Mouse (Mus musculus): ENCODE measurements at regions not wholly inside any gene's neighbourhood (a gene's known extent, or its start where the extent isn't known, plus 50 kb on each side); places are given as distances from the start of the nearest gene placed in this dataset.

GRCm38 (mm10) chrX:11560550-11561276 is 233.1 kb downstream of the H2al1j start:
- in situ Hi-C loops (cut with MboI; ENCODE audit: unreplicated experiment in 2 of 2): no loop called here

GRCm38 (mm10) chrX:11565888-11566287 is 238.3 kb downstream of the H2al1j start:
- in situ Hi-C loops (cut with MboI; ENCODE audit: unreplicated experiment in 2 of 2): no loop called here

DNA sequence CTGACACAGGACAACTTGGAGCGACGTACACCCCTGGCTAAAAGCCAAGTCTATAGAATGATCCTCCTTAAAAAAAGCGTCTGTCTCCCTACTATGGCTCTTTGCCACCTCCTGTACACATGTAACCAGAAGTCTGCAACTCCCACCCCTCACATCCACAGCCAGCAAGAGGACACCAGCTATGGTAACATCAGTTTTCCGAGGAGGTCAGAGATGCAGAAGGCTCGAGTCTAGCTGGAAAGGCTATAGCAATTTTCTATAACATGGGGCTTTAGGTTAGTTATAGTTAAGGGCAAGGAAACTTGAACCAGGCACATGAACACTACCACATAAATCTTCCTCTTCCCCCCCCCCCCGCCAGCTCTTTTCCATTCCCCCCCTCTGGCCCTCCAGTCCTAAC is 240.2 kb downstream of the H2al1j start:
- in situ Hi-C loops (cut with MboI; ENCODE audit: unreplicated experiment in 2 of 2): no loop called here

GRCm38 (mm10) chrX:11568262-11568661 is 240.6 kb downstream of the H2al1j start:
- in situ Hi-C loops (cut with MboI; ENCODE audit: unreplicated experiment in 2 of 2): no loop called here

DNA sequence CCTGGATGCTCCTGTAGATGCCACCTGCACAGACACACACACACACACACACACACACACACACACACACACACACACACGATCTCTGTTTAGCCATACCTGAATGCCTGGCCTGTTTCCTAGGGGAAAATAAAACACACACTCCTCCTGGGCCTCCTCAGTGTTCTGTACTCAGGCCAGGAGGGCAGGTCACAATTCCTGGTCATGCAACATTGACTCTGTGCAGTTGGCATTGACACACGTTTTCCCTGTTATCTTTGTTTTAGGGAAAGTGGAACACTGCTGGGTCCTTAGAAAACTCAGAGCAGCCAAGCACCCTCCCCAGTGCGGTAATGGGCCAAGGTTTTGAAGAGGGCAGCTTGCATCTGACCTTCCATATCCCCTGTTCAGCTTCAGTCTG is 246.7 kb downstream of the H2al1j start:
- in situ Hi-C loops (cut with MboI; ENCODE audit: unreplicated experiment in 2 of 2): no loop called here

GRCm38 (mm10) chrX:11575571-11575970 is 247.9 kb downstream of the H2al1j start:
- in situ Hi-C loops (cut with MboI; ENCODE audit: unreplicated experiment in 2 of 2): no loop called here

GRCm38 (mm10) chrX:11576287-11576686 is 248.7 kb downstream of the H2al1j start:
- in situ Hi-C loops (cut with MboI; ENCODE audit: unreplicated experiment in 2 of 2): no loop called here

- in situ Hi-C loops (cut with MboI; ENCODE audit: unreplicated experiment in 2 of 2): no loop called here
Measured at GRCm38 (mm10) chrX:11577294-11577693, 249.7 kb downstream of the H2al1j start.

- in situ Hi-C loops (cut with MboI; ENCODE audit: unreplicated experiment in 2 of 2): no loop called here
Measured at GRCm38 (mm10) chrX:11585353-11585752, 257.7 kb downstream of the H2al1j start.

GRCm38 (mm10) chrX:11591391-11592187 is 264.0 kb downstream of the H2al1j start:
- in situ Hi-C loops (cut with MboI; ENCODE audit: unreplicated experiment in 2 of 2): no loop called here

- in situ Hi-C loops (cut with MboI; ENCODE audit: unreplicated experiment in 2 of 2): no loop called here
Measured at GRCm38 (mm10) chrX:11594542-11594941, 266.9 kb downstream of the H2al1j start.

- in situ Hi-C loops (cut with MboI; ENCODE audit: unreplicated experiment in 2 of 2): no loop called here
Measured at GRCm38 (mm10) chrX:11597548-11597947, 269.9 kb downstream of the H2al1j start.

- in situ Hi-C loops (cut with MboI; ENCODE audit: unreplicated experiment in 2 of 2): loop anchor here in 1 of 2 experiments (25.0 kb wide), 1 partner anchor 898 kb away; no protein-coding TSS in a partner anchor
Measured at GRCm38 (mm10) chrX:11614237-11614636, 286.6 kb downstream of the H2al1j start.

GRCm38 (mm10) chrX:11621045-11621763 is 293.6 kb downstream of the H2al1j start:
- in situ Hi-C loops (cut with MboI; ENCODE audit: unreplicated experiment in 2 of 2): loop anchor here (10.0 to 25.0 kb wide), 2 partner anchors 724 to 891 kb away; no protein-coding TSS in a partner anchor

GRCm38 (mm10) chrX:11626274-11626878 is 298.8 kb downstream of the H2al1j start:
- in situ Hi-C loops (cut with MboI; ENCODE audit: unreplicated experiment in 2 of 2): loop anchor here (10.0 to 25.0 kb wide), 4 partner anchors 461 to 914 kb away; partner anchors contain the start of gene Mid1ip1 (in 1 of the 2)

DNA sequence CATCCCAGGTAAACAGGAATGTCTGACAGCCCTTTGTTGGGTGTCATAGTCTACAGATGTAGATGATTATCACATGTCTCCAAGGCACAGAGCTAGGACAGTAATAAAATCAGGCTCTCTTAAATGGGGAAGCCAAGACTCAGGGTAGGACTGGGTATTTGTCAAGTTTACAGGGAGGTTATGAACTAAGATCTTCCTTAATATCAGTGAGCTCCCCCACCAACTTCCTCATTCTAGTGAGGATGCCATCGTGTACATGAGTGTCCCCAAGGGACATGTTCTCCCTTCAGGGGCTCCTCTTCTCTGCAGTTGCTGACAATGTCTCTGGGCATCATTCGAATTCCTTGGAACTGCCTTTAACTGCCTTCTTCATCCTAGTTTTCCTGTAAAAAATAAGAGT is 301.7 kb downstream of the H2al1j start:
- in situ Hi-C loops (cut with MboI; ENCODE audit: unreplicated experiment in 2 of 2): loop anchor here (10.0 to 25.0 kb wide), 4 partner anchors 458 to 917 kb away; partner anchors contain the start of gene Mid1ip1 (in 1 of the 2)

- in situ Hi-C loops (cut with MboI; ENCODE audit: unreplicated experiment in 2 of 2): loop anchor here (5.0 to 25.0 kb wide), 8 partner anchors 175 to 918 kb away; partner anchors contain the start of gene Mid1ip1 (in 1 of the 2)
Measured at GRCm38 (mm10) chrX:11629906-11630305, 302.3 kb downstream of the H2al1j start.

GRCm38 (mm10) chrX:11631186-11631913 is 303.7 kb downstream of the H2al1j start:
- in situ Hi-C loops (cut with MboI; ENCODE audit: unreplicated experiment in 2 of 2): loop anchor here (5.0 to 25.0 kb wide), 7 partner anchors 173 to 919 kb away; partner anchors contain the start of gene Mid1ip1 (in 1 of the 2)

DNA sequence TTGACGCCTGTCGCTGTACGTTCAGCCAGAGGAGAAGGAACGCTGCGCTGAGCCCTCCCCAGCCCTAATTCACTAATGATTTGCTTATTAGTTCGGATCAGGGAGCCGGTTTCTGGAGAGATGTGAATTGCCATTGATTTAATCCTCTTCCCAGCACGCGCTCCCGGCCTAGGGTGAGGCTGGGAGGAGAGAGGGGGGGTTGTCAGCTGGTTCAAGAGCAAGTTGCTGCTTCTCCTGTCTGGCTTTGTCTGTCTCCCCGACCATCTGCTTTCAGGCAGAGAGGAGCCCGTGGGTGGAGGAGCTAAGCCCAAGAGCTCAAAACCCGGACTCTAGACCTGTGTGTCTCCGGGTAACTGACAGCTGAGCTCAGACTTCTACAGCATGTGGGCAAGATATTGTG is 304.4 kb downstream of the H2al1j start:
- in situ Hi-C loops (cut with MboI; ENCODE audit: unreplicated experiment in 2 of 2): loop anchor here (5.0 to 25.0 kb wide), 7 partner anchors 173 to 920 kb away; partner anchors contain the start of gene Mid1ip1 (in 1 of the 2)
